Mouse (Mus musculus): ENCODE measurements around the gene Cyp3a16. TPM values are rescaled to one million over a fixed set of nuclear protein-coding genes. Genes with fewer than 3 reads are reported as not detected.
"Not testable (repeated sequence)": the region's sequence is repeated elsewhere in the genome, so short reads cannot be mapped to it uniquely, and the experiment has no call there.

Cyp3a16 gene
- total RNA-seq (2014; rRNA removed) (not detected in 2 replicates), polyA plus RNA-seq (2015; fragmentation: Nextera tagmentation; extraction: Ambion mirVana) (not detected in 2 replicates)

DNA sequence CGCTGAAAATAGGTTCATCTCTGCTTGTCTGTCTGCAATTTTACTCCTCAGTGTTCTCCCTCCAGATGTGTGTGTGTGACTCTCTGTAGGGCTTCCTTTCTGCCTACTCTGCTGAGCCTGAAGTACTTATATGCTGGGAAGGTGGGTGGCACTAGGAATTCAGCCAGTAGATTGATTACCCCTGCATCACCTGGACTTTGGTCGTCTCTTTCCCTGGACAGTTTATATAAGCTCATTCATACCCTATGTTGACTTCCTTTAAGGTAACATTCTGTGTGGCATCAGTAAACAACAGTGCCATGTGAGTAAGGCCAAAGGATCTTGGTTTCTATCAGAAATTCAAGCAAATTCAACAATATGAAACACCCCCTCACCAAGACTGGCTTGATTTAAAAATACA, at the start of gene Cyp3a16:
TSS of gene Cyp3a16 (minus strand) at position 101 of the 400 bp plus-strand sequence.
- DNase-seq (ENCODE audit: low spot score); H3K27ac ChIP-seq (ENCODE audit: low read depth, low read length); ATAC-seq (ENCODE audit: low FRiP score); H3K4me2 ChIP-seq (ENCODE audit: low read depth, low read length, poor library complexity, severe bottlenecking); H3K4me1 ChIP-seq (ENCODE audit: insufficient read depth, low read length); H3K27me3 ChIP-seq (ENCODE audit: insufficient read depth, low read length); H3K36me3 ChIP-seq (ENCODE audit: insufficient read depth, low read length); H3K4me3 ChIP-seq (ENCODE audit: low read depth, low read length); H3K9ac ChIP-seq (replicated peaks; ENCODE audit: low read length, poor library complexity, severe bottlenecking): not testable (repeated sequence)
- 75% methylated on average over 2 of the region's 2 CpGs for WGBS
- peaks cover 16% of the 10 kb centered on the region; the same call in 1 of the 2 replicates for H3K9me3 ChIP-seq (ENCODE audit: low read length)

DNA sequence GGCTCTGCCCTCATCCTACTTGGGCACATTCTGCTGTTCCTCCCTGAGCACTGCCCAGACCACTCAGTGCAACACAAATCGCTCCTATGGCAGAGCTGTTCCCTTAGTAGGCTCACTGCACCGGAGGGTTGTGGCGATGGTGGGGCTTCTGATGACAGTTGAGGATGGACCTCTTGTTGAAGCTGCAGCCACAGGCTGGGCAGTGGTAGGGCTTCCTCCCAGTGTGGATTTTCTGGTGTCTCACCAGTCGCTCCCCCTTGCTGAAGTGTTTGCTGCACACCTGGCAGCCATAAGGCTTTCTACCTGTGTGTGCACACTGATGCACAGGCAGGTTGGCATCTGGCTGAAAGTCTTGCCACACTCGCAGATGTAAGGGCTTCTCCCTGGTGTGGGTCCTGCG, 20.8 kb upstream of the Cyp3a16 start:
- no CpG with 5 or more reads among the region's 6 CpGs for WGBS
- Histone ChIP-seq H3K9ac (replicated peaks; ENCODE audit: low read length, poor library complexity, severe bottlenecking) (no peak overlapping the region), H3K36me3 (ENCODE audit: insufficient read depth, low read length) (no peaks in the 10 kb centered on the region), H3K4me3 (ENCODE audit: low read depth, low read length) (no peak overlapping the region), H3K4me2 (ENCODE audit: low read depth, low read length, poor library complexity, severe bottlenecking) (no peak overlapping the region), H3K9me3 (ENCODE audit: low read length) (no peaks in the 10 kb centered on the region), H3K4me1 (ENCODE audit: insufficient read depth, low read length) (no peaks in the 10 kb centered on the region), H3K27me3 (ENCODE audit: insufficient read depth, low read length) (no peaks in the 10 kb centered on the region), H3K27ac (ENCODE audit: low read depth, low read length) (no peak overlapping the region)
- TF ChIP-seq CTCF (IDR thresholded peaks at IDR 0.05): no peak
- DNase-seq (ENCODE audit: low spot score) (no peak), ATAC-seq (ENCODE audit: low FRiP score) (no peak)

DNA sequence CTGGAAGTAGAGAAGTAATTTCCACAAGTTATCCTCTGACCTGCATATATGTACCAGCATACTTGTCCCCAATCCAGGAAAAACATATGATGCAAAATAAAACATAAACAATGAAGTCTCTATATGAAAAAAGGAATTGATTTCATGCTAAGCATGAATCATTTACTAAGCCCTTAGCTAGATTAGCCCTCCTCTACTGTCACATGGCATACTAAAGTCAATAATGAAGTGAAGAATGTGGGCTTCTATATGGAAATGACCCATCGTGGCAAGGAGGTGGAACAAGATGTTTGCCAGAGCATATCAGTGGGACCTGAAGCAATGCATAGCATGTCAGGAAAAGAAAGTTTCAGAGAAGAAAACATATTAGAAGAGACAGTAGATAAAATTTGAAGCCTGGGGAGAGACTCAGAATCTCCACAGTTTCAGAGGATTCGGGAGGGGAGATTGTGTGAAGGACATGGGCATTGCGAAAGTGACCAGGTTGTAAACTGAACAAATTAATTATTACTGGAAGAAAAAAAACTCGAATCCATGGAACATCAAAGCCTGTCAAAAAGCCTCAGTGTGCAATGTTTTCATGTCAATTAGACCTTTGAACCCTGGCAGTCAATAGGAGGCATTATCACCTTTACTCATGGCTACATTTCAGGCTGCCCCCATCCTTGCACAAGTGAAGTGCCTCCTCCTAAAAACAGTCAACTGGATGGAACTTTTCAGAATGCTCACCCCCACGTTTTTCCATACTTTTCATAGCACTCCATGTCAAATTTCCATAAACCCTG, 5.0 kb downstream of the Cyp3a16 start:
- 61% methylated on average over 5 of the region's 5 CpGs for WGBS
- H3K4me2 ChIP-seq (ENCODE audit: low read depth, low read length, poor library complexity, severe bottlenecking): no peak overlapping the region

DNA sequence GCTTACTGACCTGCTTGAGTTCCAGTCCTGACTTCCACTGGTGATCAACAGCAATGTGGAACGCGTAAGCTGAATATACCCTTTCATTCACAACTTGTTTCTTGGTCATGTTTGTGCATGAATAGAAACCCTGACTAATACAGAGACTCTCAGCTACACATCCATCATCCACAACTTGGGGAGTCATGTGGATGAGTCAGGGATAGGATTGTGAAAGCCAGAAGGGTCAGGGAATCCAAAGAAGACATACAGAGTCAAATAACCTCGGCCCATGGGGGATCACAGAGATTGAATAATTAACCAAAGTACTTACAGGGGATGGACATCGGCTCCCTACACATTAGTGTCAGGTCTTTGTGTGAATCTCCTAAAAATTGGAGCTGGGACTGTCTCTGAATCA, 7.2 kb downstream of the Cyp3a16 start:
- WGBS: 81% methylated on average over 4 of the region's 4 CpGs
- Histone ChIP-seq H3K4me1 (ENCODE audit: insufficient read depth, low read length) (no peaks in the 10 kb centered on the region), H3K4me2 (ENCODE audit: low read depth, low read length, poor library complexity, severe bottlenecking) (no peak overlapping the region), H3K4me3 (ENCODE audit: low read depth, low read length) (no peak overlapping the region), H3K9me3 (ENCODE audit: low read length) (peaks cover 16% of the 10 kb centered on the region; the same call in 1 of the 2 replicates), H3K27me3 (ENCODE audit: insufficient read depth, low read length) (no peaks in the 10 kb centered on the region), H3K36me3 (ENCODE audit: insufficient read depth, low read length) (no peaks in the 10 kb centered on the region), H3K9ac (replicated peaks; ENCODE audit: low read length, poor library complexity, severe bottlenecking) (no peak overlapping the region), H3K27ac (ENCODE audit: low read depth, low read length) (no peak overlapping the region)
- no peak for TF ChIP-seq CTCF (IDR thresholded peaks at IDR 0.05)
- DNase-seq (ENCODE audit: low spot score) (no peak), ATAC-seq (ENCODE audit: low FRiP score) (no peak)

More for the DNA sequence above, 5.0 kb downstream of the Cyp3a16 start:
- Histone ChIP-seq H3K9ac (replicated peaks; ENCODE audit: low read length, poor library complexity, severe bottlenecking) (no peak overlapping the region), H3K4me3 (ENCODE audit: low read depth, low read length) (no peak overlapping the region), H3K9me3 (ENCODE audit: low read length) (peaks cover 10% of the 10 kb centered on the region; the same call in 1 of the 2 replicates), H3K27ac (ENCODE audit: low read depth, low read length) (no peak overlapping the region), H3K36me3 (ENCODE audit: insufficient read depth, low read length) (no peaks in the 10 kb centered on the region), H3K4me1 (ENCODE audit: insufficient read depth, low read length) (no peaks in the 10 kb centered on the region), H3K27me3 (ENCODE audit: insufficient read depth, low read length) (no peaks in the 10 kb centered on the region)
- no peak for ATAC-seq (ENCODE audit: low FRiP score)
- no peak for DNase-seq (ENCODE audit: low spot score)
- no peak for TF ChIP-seq CTCF (IDR thresholded peaks at IDR 0.05)

DNA sequence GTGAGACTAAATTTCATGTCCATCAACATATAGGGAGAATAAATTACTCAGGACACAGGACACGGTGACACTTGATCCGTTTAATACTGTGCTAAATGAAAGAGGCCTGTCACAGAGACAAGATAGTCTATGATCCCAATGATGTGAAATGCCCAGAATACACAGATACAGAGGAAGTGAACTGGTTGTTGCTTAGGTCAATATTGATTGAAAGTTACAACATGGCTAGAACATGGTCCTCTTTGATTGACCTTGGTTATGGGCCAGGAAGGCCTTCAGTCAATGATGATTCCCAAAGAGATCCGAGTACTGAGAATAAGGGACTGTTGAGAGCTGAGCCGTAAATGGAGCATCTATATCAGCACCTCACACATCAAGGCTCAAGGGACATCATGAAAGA, 15.1 kb downstream of the Cyp3a16 start:
- Histone ChIP-seq H3K4me3 (ENCODE audit: low read depth, low read length) (no peak overlapping the region), H3K27ac (ENCODE audit: low read depth, low read length) (no peak overlapping the region), H3K4me1 (ENCODE audit: insufficient read depth, low read length) (no peaks in the 10 kb centered on the region), H3K9me3 (ENCODE audit: low read length) (peaks cover 24% of the 10 kb centered on the region; the same call in 1 of the 2 replicates), H3K27me3 (ENCODE audit: insufficient read depth, low read length) (no peaks in the 10 kb centered on the region), H3K36me3 (ENCODE audit: insufficient read depth, low read length) (no peaks in the 10 kb centered on the region), H3K4me2 (ENCODE audit: low read depth, low read length, poor library complexity, severe bottlenecking) (no peak overlapping the region), H3K9ac (replicated peaks; ENCODE audit: low read length, poor library complexity, severe bottlenecking) (no peak overlapping the region)
- no peak for TF ChIP-seq CTCF (IDR thresholded peaks at IDR 0.05)
- no peak for ATAC-seq (ENCODE audit: low FRiP score)
- WGBS: 82% methylated on average over 4 of the region's 4 CpGs
- DNase-seq (ENCODE audit: low spot score): no peak

DNA sequence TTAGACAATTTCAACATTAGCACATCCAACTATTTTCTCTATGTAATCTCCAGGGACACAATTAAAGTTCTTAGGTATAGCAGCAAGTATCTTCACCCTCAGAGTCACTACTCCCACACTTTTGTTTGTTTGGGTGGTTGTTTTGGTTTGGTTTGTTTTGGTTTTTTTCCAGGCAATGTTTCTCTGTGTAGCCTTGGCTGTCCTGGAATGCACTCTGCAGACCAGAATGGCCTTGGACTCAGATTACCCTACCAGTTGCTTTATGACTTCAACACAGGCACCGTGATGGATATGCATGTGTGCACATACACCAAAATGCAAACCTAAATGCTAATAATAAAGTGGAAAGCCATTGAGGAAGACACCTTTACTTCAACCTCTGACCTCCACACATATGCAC, 35.8 kb downstream of the Cyp3a16 start:
- Histone ChIP-seq H3K4me2 (ENCODE audit: low read depth, low read length, poor library complexity, severe bottlenecking) (no peak overlapping the region), H3K9ac (replicated peaks; ENCODE audit: low read length, poor library complexity, severe bottlenecking) (no peak overlapping the region), H3K27me3 (ENCODE audit: insufficient read depth, low read length) (no peaks in the 10 kb centered on the region), H3K27ac (ENCODE audit: low read depth, low read length) (no peak overlapping the region), H3K36me3 (ENCODE audit: insufficient read depth, low read length) (no peaks in the 10 kb centered on the region), H3K9me3 (ENCODE audit: low read length) (peaks cover 30% of the 10 kb centered on the region; the same call in 1 of the 2 replicates), H3K4me1 (ENCODE audit: insufficient read depth, low read length) (no peaks in the 10 kb centered on the region), H3K4me3 (ENCODE audit: low read depth, low read length) (no peak overlapping the region)
- WGBS: 56% methylated on average over 1 of the region's 1 CpGs
- ATAC-seq (ENCODE audit: low FRiP score) (no peak), DNase-seq (ENCODE audit: low spot score) (no peak)
- no peak for TF ChIP-seq CTCF (IDR thresholded peaks at IDR 0.05)
